Mouse (Mus musculus): Measurements from ENCODE around the gene Ralgds. TPM values are rescaled to one million over a fixed set of nuclear protein-coding genes. Genes with fewer than 3 reads are reported as not detected.

Gene Ralgds
- polyA plus RNA-seq, 1 experiment = 110 TPM

GRCm38 (mm10) chr2:28564380-28564779 lies 51.5 kb downstream of the Ralgds start:
- Histone ChIP-seq H3K4me1 (ENCODE audit: control insufficient read depth, insufficient read depth, insufficient read length, low read length) (no peaks in the 10 kb centered on the region), H3K36me3 (ENCODE audit: control insufficient read depth, insufficient read depth, low read length) (peaks cover 20% of the 10 kb centered on the region), H3K4me3 (ENCODE audit: low read depth, low read length) (no peak overlapping the region), H3K27ac (ENCODE audit: insufficient read depth, low read depth, low read length) (no peak overlapping the region), H3K27me3 (ENCODE audit: control insufficient read depth, insufficient read depth, low read length) (no peaks in the 10 kb centered on the region)
- WGBS = 87% methylated on average over 4 of the region's 4 CpGs
- TF ChIP-seq POLR2A (IDR thresholded peaks at IDR 0.05; ENCODE audit: low read depth, low read length) (no peak), CTCF (IDR thresholded peaks at IDR 0.05; ENCODE audit: extremely low read depth, insufficient read length, insufficient replicate concordance, low read depth, low read length) (no peak)

DNA sequence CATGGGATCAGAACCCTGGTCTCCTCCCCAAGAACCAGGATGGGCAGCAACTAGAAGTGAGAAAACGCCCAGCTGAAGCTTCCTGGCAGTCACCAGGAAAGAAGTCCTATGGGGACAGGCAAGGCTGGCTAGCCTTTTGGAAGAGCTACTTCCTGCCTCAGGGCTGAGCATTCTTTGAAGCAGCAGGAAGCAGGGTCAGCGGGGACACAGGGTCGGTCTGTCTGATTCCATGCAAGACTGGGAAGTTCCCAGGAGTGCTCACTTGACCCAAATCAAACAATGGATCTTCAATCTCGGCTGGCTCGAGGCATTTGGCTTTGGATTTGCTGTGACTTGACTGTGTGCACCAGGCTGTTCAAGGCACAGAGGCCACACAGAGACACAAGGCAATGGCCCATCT lies 53.6 kb downstream of the Ralgds start:
- WGBS = 71% methylated on average over 5 of the region's 5 CpGs
- no peaks in the 10 kb centered on the region for H3K4me1 ChIP-seq (ENCODE audit: control insufficient read depth, insufficient read depth, insufficient read length, low read length)
- peaks cover 32% of the 10 kb centered on the region for H3K36me3 ChIP-seq (ENCODE audit: control insufficient read depth, insufficient read depth, low read length)
- H3K27me3 ChIP-seq (ENCODE audit: control insufficient read depth, insufficient read depth, low read length) = no peaks in the 10 kb centered on the region
- H3K4me3 ChIP-seq (ENCODE audit: low read depth, low read length) = no peak overlapping the region
- TF ChIP-seq CTCF (IDR thresholded peaks at IDR 0.05; ENCODE audit: extremely low read depth, insufficient read length, insufficient replicate concordance, low read depth, low read length) (no peak), POLR2A (IDR thresholded peaks at IDR 0.05; ENCODE audit: low read depth, low read length) (no peak)
- no peak overlapping the region for H3K27ac ChIP-seq (ENCODE audit: insufficient read depth, low read depth, low read length)

DNA sequence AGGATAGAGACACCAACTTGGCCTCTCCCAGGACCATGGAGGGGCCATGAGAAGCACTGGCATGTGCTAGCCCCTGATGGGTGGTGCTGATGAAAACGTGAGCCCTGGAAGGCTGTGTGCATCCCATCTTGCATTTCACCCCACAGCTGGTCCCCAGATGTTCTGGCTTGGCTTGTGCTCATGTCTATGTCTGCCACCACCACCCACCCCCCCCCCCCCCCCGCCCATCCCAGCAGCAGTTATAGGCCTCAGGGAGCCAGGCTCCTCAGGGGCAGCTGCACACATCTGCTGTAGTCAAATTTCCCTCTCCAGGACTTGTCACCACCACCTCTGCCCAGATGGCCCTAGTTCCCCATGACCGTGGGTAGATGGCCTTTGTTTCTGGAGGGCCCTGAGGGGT lies 57.0 kb downstream of the Ralgds start:
- Histone ChIP-seq H3K36me3 (ENCODE audit: control insufficient read depth, insufficient read depth, low read length) (peaks cover 54% of the 10 kb centered on the region), H3K27me3 (ENCODE audit: control insufficient read depth, insufficient read depth, low read length) (no peaks in the 10 kb centered on the region), H3K4me1 (ENCODE audit: control insufficient read depth, insufficient read depth, insufficient read length, low read length) (no peaks in the 10 kb centered on the region), H3K27ac (ENCODE audit: insufficient read depth, low read depth, low read length) (no peak overlapping the region), H3K4me3 (ENCODE audit: low read depth, low read length) (no peak overlapping the region)
- TF ChIP-seq CTCF (IDR thresholded peaks at IDR 0.05; ENCODE audit: extremely low read depth, insufficient read length, insufficient replicate concordance, low read depth, low read length) = no peak
- TF ChIP-seq POLR2A (IDR thresholded peaks at IDR 0.05; ENCODE audit: low read depth, low read length) = no peak
- WGBS = 86% methylated on average over 2 of the region's 3 CpGs

- WGBS = 67% methylated on average over 4 of the region's 4 CpGs
- no peak overlapping the region for H3K27ac ChIP-seq (ENCODE audit: insufficient read depth, low read depth, low read length)
- TF ChIP-seq POLR2A (IDR thresholded peaks at IDR 0.05; ENCODE audit: low read depth, low read length) = no peak
- no peak for TF ChIP-seq CTCF (IDR thresholded peaks at IDR 0.05; ENCODE audit: extremely low read depth, insufficient read length, insufficient replicate concordance, low read depth, low read length)
- no peaks in the 10 kb centered on the region for H3K4me1 ChIP-seq (ENCODE audit: control insufficient read depth, insufficient read depth, insufficient read length, low read length)
- H3K27me3 ChIP-seq (ENCODE audit: control insufficient read depth, insufficient read depth, low read length) = no peaks in the 10 kb centered on the region
- H3K36me3 ChIP-seq (ENCODE audit: control insufficient read depth, insufficient read depth, low read length) = peaks cover 49% of the 10 kb centered on the region
- no peak overlapping the region for H3K4me3 ChIP-seq (ENCODE audit: low read depth, low read length)
Measured at GRCm38 (mm10) chr2:28575341-28575740, 62.4 kb downstream of the Ralgds start.

GRCm38 (mm10) chr2:28576815-28577214 lies 63.9 kb downstream of the Ralgds start:
- TF ChIP-seq POLR2A (IDR thresholded peaks at IDR 0.05; ENCODE audit: low read depth, low read length) = no peak
- no peak for TF ChIP-seq CTCF (IDR thresholded peaks at IDR 0.05; ENCODE audit: extremely low read depth, insufficient read length, insufficient replicate concordance, low read depth, low read length)
- Histone ChIP-seq H3K27ac (ENCODE audit: insufficient read depth, low read depth, low read length) (no peak overlapping the region), H3K4me3 (ENCODE audit: low read depth, low read length) (no peak overlapping the region), H3K36me3 (ENCODE audit: control insufficient read depth, insufficient read depth, low read length) (peaks cover 40% of the 10 kb centered on the region), H3K4me1 (ENCODE audit: control insufficient read depth, insufficient read depth, insufficient read length, low read length) (no peaks in the 10 kb centered on the region), H3K27me3 (ENCODE audit: control insufficient read depth, insufficient read depth, low read length) (no peaks in the 10 kb centered on the region)
- WGBS = 83% methylated on average over 3 of the region's 3 CpGs

DNA sequence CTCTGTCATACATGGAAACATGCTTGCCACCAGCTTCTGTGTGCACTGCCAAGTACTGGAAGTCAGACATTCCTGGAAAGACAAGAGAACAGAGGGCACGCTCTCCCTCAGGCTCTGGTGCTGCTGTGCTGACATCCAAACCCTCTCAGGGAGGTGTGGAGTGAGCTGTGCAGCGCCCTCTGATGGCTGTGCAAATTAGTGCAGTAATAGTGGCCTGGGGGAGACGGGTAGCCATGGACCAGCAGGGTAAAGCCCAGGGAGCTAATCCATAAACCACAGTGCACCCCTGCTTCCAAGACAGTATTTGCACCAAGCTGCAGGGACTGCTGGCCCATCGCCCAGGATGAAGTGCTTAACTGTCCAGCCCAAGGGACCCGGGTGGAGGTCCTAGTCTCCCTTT lies 65.1 kb downstream of the Ralgds start:
- Histone ChIP-seq H3K4me3 (ENCODE audit: low read depth, low read length) (no peak overlapping the region), H3K27ac (ENCODE audit: insufficient read depth, low read depth, low read length) (no peak overlapping the region), H3K36me3 (ENCODE audit: control insufficient read depth, insufficient read depth, low read length) (peaks cover 29% of the 10 kb centered on the region), H3K27me3 (ENCODE audit: control insufficient read depth, insufficient read depth, low read length) (no peaks in the 10 kb centered on the region), H3K4me1 (ENCODE audit: control insufficient read depth, insufficient read depth, insufficient read length, low read length) (no peaks in the 10 kb centered on the region)
- WGBS = 71% methylated on average over 5 of the region's 5 CpGs
- no peak for TF ChIP-seq POLR2A (IDR thresholded peaks at IDR 0.05; ENCODE audit: low read depth, low read length)
- TF ChIP-seq CTCF (IDR thresholded peaks at IDR 0.05; ENCODE audit: extremely low read depth, insufficient read length, insufficient replicate concordance, low read depth, low read length) = 0 out of 2 replicates have a peak, but pooled peaks have one; percentile 43

GRCm38 (mm10) chr2:28582647-28583353 lies 69.9 kb downstream of the Ralgds start:
- Histone ChIP-seq H3K36me3 (ENCODE audit: control insufficient read depth, insufficient read depth, low read length) (no peaks in the 10 kb centered on the region), H3K4me3 (ENCODE audit: low read depth, low read length) (peak overlapping the region; percentile 99), H3K27ac (ENCODE audit: insufficient read depth, low read depth, low read length) (peak overlapping the region; percentile 51; the same call in 1 of the 2 replicates), H3K27me3 (ENCODE audit: control insufficient read depth, insufficient read depth, low read length) (no peaks in the 10 kb centered on the region), H3K4me1 (ENCODE audit: control insufficient read depth, insufficient read depth, insufficient read length, low read length) (peaks cover 4% of the 10 kb centered on the region; the same call in 1 of the 2 replicates)
- under 1% methylated on average over 56 of the region's 56 CpGs for WGBS
- TF ChIP-seq CTCF (IDR thresholded peaks at IDR 0.05; ENCODE audit: extremely low read depth, insufficient read length, insufficient replicate concordance, low read depth, low read length) (no peak), POLR2A (IDR thresholded peaks at IDR 0.05; ENCODE audit: low read depth, low read length) (peak; percentile 56)
